Mouse (Mus musculus): ENCODE results near the gene Gm20896.
"Not testable (repeated sequence)": the region's sequence is repeated elsewhere in the genome, so short reads cannot be mapped to it uniquely, and the experiment has no call there.

Gm20896 gene

DNA sequence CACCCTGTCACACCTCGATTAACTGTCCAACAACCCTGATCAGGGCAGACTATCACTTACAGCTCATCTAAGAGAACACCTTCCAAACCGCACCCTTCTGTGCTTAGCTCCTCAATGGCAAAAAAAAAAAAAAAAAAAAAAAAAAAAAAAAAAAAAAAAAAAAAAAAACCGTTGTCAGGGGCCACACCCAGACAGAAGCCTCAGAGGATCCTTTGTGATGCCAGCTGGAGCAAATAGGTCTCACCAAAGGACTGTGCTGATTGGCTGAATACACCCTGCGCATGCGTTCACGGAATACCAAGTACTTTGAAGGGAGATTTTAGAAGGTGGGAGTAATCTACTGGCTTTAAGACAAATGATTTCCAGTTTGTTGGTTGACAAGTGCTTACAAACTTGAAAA, at the start of gene Gm20896:
Gene Gm20896, minus strand, starts transcription at position 101 of the 400 bp plus-strand sequence.
- not testable (repeated sequence) for DNase-seq (ENCODE audit: low spot score)

All from ovary, postnatal 36 days (tissue).